Mouse (Mus musculus) adrenal gland, postnatal 25 days (tissue): ENCODE measurements around the gene Chrna7. TPM values are rescaled to one million over a fixed set of nuclear protein-coding genes. Genes with fewer than 3 reads are reported as not detected.
A peak's percentile ranks its signal among the peaks of the same experiment; 100 is the strongest.

Experiments used
- DNase-seq: peaks from one replicate; pipeline ENCODE4 v3.0.0; 2021; ENCODE audit warnings: mixed read lengths
- long read RNA-seq: library from polyadenylated mRNA; stranded (forward); transcript quantifications from one replicate; pipeline ENCODE4 v2.0.0, GENCODE M21; 2021
- total RNA-seq: library from RNA; stranded (reverse); gene quantifications from 2 replicates; pipeline ENCODE4 v1.2.3, GENCODE M21; 2021

Gene Chrna7
- 13.6 and 21.8 TPM in 2 replicates for total RNA-seq
- long read RNA-seq, partial matches to known transcripts = 2 of 13 reads
- long read RNA-seq, other reads (novel, unspliced or antisense) = 6 of 13 reads

DNA sequence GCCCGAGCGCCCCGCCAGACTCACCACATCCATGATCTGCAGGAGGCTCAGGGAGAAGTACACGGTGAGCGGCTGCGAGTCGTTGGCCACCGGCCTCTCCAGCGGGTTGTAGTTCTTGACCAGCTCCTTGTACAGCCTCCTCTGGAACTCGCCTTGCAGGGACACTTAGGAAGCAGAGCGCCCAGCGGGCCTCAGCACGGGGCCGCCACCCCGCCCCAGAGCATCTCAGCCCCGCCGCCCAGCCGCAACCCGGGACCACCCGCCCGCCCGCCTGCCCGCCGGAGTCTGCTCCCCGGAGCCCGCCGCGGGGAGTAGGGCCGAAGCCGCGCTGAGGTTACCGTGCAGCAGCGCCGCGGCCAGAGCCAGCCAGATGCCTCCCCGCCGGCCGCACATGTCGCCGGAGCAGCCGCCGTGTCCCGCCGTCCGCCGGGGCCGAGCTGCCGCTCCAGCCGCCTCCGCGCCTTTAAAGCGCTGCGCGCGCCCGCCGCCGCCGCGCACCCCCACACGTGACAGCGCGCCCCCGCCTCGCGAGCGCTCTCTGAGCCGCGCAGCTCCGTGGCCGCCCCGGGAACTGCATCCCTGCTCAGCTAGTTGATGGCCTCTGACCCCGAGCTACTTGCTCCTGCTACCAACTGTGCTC is at the start of gene Chrna7:
TSS of gene Chrna7 (minus strand) at position 486 of the 640 bp plus-strand sequence.
- peak; percentile 86 for DNase-seq

DNA sequence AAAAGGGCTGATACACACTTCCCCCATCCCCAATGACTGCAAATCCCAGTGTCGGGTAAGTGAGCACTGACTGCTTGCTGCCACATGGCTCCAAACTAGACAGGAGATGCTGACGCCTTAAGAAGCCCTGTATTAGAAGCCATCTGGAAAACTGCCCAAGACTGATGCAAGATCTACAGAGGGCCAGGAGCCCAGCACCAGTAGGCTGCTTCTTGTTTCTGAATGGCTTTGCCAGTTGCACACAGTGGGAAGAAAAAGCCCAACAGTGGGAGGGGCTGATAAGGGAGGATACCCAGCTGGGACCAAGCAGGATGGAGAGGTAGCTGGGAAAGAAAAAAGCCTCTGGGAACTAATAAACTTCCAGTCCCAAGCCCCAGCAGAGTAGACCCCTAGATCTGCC is 37.0 kb upstream of the Chrna7 start:
- no peak for DNase-seq

GRCm38 (mm10) chr7:63237852-63238516 is 25.6 kb upstream of the Chrna7 start:
- DNase-seq = no peak

- DNase-seq = no peak
Observed at GRCm38 (mm10) chr7:63225066-63225780, 12.9 kb upstream of the Chrna7 start.

DNA sequence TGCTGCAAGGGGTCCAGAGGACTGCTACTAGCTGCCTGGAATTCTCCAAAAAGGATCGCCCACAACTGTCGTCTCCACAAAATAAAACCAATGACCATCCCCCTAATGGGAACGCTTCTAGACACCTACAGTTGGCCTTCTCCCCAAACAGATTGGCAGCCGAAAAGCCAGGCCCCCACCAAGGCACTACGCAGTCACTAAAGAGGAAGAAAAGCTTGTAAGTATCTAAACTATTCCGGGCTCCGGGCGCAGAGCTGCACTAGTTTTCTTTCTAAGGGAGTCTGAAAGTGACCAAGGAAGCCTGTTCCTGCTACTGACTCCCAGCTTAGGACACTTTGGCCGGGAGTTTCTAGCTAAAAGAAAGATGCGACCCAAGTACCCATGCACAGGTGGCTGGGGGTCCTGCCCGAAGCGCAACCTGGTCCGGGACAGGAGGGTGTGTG is 707 bp downstream of the Chrna7 start:
- DNase-seq = no peak

DNA sequence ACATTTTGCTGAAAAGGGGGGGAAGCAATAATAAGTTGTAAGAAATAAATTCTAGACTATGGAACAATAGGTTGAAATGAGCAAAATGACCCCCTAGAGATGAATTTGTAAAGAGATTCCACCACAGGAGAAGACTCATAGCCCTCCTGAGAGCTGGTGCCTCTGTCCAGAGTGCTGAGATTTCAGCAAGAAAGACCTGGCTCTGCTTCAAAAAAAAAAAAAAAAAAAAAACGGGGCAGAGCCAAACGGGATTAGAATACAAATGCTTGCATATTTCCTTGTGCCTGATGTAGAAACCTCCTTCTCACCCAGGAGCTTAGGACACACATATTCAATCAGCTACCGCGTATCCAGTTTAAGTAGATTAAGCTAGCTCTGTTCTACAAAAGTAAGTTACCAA is 2.9 kb downstream of the Chrna7 start:
- no peak for DNase-seq

DNA sequence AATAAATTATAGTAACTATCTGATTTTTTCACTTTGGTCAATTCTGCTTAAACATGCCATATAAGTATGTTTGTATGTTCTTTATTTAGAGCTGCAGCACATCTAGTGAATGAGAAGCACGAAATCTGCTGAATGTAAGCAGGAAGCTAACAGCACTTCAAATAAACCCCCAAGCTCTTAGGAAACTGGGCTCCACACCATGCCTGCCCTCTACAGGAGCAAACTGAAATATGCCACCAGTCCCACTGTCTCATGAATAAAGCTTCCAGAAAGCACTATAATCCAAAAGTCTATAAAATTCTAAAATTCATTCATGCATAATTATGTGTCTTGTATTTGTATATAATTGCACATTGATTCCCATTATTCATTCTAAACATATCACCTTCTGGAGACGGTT is 5.2 kb downstream of the Chrna7 start:
- no peak for DNase-seq

DNA sequence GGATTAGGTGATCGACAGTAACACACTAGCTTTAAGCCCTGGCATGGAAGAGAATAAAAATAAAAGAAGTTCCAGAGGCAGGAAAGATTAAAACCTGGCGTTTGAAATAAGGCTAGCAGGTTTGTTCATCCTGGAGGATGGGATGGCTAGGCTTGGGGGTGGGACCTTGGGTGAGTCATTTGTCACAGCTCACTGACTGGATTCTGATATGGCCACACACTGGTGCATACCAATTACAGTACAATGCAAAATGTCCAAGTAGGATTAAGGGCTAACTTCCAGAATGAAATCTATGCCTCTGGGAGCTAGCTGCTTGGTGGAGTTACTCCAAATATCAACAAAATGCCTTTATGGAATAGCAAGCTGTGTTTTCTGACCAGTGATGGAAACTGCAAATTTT is 16.8 kb downstream of the Chrna7 start:
- DNase-seq = no peak

DNA sequence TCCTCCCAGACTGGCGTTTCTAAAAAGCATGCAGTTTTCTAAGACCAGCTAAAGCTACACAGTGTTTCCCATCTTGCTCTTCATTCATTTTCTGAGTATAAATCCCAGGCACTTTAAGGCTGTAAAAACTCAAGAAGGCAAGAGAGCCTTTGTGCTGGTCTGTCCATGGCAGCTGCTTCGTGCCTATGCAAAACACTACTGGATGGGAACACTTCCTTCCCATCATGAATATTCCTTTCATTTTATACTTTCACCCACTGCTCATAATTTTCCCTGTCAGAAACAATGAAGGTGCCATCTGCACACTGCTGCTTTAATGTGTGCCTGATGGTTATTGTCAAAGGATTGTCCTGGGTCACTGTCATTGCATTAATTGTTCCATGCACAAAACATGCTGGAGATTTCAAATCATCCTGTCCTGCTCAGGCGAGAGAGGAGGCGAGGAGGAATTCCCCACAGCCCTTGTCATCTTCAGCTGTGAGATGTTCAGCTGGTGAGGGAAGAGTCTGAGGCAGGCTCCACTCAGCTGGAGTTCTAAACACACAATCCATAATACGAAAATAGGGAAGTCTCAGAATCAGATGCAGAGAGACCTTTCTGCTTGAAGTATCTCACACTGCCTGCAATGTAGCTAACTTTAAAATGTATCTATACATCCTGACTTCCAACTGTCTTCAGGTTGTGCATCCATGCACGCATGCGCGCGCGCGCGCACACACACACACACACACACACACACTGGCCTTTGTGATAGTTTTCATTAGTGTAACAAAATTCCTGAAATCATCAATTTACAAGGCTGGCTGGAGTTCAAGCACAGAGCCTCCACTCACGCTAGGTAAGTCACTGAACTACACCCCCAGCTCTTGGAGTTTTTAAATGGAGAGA is 22.5 kb downstream of the Chrna7 start:
- DNase-seq = no peak

DNA sequence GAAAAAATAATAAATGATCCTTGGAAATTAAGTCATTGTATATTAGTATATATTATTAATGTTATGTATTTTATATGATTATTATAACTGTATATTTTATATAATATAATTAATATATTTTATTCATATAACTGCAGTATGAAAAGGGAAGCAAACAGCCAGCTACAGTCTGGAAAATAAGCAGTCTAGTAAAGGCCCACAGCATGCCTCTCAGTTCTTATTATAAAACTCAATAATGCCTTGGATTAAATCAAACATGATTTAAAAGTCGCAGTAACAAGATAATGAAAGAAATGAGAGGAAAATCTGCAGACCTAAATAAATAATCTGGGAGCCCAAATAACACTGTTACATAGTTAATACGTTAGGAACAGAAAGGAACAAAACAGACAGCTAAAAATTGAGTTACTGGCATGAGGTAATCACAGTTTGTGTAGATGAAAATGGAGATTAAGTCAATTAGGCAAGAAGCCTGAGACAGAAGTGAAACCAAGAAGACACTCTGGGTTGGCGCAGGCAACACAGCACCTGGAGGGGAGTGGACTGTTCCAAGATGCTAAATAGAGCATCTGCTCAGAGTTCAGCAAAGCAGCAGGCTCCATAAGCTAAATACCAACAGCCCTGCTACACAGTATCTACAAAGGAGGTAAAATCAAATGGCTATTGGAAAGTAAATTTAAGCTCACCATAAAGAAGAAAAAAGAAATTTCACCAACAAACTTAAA is 42.1 kb downstream of the Chrna7 start:
- no peak for DNase-seq

DNA sequence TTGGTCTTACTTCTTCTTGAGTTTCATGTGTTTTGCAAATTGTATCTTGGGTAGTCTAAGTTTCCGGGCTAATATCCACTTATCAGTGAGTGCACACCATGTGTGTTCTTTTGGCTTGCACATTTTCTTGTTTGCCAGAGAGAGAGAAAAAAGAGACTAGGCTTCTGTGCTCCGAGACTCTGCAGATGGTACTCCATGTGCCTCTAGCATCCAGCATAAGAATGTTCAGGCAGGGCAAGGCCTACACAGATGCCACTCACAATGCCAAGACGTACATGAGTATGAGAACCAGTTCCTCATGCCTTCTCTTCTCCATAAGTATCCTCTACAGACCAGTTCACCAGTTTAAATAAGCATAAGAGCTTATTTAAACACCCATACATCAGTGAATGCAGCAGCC is 47.8 kb downstream of the Chrna7 start:
- DNase-seq = no peak

DNA sequence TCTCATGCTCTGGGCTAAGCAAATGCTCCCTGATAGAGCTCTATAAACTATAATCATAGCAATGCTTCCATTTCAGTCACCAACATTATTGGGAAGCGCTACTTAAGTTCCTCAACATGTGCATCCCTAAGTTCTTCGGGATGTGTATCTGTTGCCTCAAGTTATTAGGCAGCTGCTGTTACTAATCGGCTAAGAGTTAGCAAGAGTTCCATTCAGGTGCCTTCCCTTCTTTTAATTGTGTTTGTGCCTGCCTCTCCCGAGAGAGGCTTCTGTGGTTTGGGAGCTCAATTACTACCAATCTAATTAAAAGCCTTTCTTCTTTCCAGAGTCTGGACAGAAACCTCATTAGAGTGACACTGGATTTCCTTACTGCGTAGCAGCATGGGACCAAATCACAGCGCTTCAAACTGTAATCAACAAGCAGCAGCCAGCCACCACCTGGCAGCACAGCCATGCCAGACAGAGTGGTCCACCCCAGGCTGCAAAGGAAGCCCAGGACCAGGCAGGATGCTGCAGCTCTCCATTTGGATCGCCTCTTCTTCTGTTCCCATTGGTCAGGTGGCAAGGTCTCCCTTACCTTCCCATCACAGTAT is 50.0 kb downstream of the Chrna7 start:
- DNase-seq = peak; percentile 3

GRCm38 (mm10) chr7:63153239-63153638 is 59.1 kb downstream of the Chrna7 start:
- no peak for DNase-seq

GRCm38 (mm10) chr7:63148740-63149139 is 63.6 kb downstream of the Chrna7 start:
- DNase-seq = no peak

DNA sequence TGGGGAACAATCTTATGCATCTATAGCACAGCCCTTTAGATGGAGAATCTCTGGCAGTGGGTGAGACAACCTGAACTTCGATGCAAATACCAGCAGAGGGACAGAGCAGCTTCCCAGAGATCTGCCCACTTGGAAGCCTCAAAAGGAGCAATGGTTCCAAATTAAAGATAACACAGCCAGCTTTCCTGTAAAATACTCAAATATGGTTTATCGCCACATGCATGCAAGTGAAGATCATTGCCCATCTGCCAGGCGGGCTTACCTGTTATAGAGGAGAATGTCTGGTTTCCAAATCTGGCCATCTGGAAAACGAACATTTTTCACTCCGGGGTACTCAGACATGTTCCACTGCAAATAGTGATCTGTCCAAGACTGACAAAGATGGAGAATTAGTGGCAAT is 64.0 kb downstream of the Chrna7 start:
- DNase-seq = no peak

- no peak for DNase-seq
Observed at GRCm38 (mm10) chr7:63122547-63122946, 89.8 kb downstream of the Chrna7 start.

DNA sequence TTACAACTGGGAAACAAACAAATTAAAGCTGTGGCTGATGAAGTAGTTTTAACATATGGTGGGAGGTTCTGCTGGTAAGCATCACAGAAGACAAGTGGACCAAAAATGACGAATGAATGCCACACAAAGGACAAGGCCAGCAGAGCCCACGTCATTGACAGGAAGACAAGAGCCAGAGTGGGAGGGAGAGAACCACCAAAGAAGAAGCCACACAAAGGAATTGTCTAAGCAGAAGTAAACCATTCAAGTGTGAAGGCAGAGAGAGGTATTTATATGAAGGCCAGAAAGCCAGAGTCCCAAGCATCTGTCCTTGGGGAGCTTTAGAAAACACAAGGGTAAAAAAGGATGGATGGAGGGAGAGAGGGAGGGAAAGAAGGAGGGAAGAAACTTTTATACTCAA is 98.7 kb downstream of the Chrna7 start:
- no peak for DNase-seq

DNA sequence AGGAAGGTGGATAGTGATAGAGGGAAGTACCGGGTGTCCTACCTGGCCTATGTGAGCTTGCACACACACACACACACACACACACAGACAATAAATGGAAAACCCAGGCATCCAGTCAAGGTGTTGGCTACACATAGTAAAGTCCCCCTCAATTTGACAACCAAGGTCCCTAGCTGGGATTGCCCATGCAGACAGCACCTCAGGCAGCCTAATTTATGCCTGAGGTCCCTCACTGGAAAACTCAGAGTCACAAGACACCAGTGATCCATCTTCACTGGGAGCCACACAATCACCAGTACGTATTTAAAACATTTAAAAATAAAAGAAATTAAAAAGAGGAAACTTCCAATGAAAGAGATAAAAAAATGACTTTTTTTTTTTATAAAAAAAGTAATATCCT is 99.1 kb downstream of the Chrna7 start:
- DNase-seq = no peak

DNA sequence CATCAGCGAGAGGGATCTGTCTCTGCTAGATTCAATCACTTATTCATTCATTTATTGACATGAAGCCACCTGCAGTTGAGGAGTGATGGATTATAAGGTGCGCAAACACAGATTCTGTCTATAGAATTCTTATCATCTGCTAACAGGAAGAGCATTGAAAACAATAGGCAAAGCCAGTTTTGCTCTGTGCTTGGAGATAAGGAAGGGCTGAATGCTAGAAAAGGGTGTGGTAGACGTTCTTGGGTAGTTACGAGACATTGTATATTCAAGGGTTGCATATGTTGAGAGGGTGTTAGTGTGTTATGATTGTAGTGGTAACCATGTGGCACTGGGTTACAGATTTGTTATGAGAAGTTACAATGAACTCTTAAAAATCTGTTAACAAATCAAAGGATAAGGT is 103.0 kb downstream of the Chrna7 start:
- DNase-seq = no peak

GRCm38 (mm10) chr7:63085954-63086353 is 126.4 kb downstream of the Chrna7 start:
- no peak for DNase-seq

DNA sequence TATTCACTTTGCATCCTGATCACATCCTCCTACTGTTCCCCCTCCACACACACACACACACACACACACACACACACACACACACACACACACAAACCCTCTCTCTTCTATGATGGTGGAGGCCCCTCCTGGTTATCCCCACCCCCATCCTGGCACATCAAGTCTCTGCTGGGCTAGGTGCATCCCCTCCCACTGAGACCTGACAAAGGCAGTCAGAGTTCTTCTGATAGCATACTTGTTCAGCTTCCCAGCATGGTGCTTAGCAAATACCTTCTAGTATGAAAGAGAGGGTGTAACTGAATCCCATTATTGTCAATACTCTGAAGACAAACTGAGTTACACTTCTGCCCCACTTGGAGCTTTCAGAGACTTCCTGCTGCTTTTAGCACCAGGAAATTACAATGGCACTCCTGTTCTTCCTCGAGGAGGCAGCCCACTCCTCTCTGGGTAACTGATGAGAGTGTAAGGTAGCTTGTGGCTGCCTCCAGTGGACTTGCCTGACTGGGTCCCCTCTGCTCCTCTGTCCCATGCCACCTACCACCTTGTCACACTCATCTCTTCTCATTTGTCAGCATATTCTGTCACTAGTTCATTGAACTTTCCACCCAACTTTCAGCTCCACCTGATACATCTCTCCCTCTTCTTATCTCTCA is 127.9 kb downstream of the Chrna7 start:
- no peak for DNase-seq
